8 mouse cellular contexts compared by ENCODE assay signal in genomic region chr19:7134631-7135091, GRCm38 (mm10). TPM values are rescaled to one million over a fixed set of nuclear protein-coding genes. Genes with fewer than 3 reads are reported as not detected.
DNase-seq lines count a peak whose midpoint lies in the region; ATAC-seq and TF ChIP-seq lines count a peak whose summit lies in the region.

No protein-coding gene starts in this region.

- no peaks in the 10 kb centered on the region for H3K9me3 ChIP-seq in intestine, embryonic 15.5 days
- H3K9me3 ChIP-seq in liver, embryonic 14.5 days (ENCODE audit: control insufficient read depth, low read length) = no peaks in the 10 kb centered on the region

- no peak overlapping the region for H3K4me3 ChIP-seq in intestine, embryonic 15.5 days (replicated peaks)
- no peak overlapping the region for H3K4me3 ChIP-seq in liver, embryonic 14.5 days (ENCODE audit: insufficient read depth in 1 of 2, low read depth in 2 of 2, low read length in 2 of 2)

- peaks cover 55% of the 10 kb centered on the region for H3K4me1 ChIP-seq in intestine, embryonic 15.5 days (replicated peaks)
- peaks cover 0 to 5% of the 10 kb centered on the region in 2 experiments; a peak in 1 of 4 replicates for H3K4me1 ChIP-seq in liver, embryonic 14.5 days (replicated peaks; ENCODE audit: control insufficient read depth in 2 of 2, insufficient read depth in 2 of 2, low read length in 1 of 2)

- TF ChIP-seq EP300 in liver, embryonic 14.5 days (IDR thresholded peaks at IDR 0.05; ENCODE audit: low read depth) = no peak

- no peak overlapping the region for H3K9ac ChIP-seq in intestine, embryonic 15.5 days
- no peak overlapping the region for H3K9ac ChIP-seq in liver, embryonic 14.5 days (replicated peaks)

- no peaks in the 10 kb centered on the region for H3K27me3 ChIP-seq in intestine, embryonic 15.5 days (replicated peaks)
- no peaks in the 10 kb centered on the region; the same call in none of the 2 replicates for H3K27me3 ChIP-seq in liver, embryonic 14.5 days (ENCODE audit: control insufficient read depth, insufficient read depth, low read length)

- peak overlapping the region; percentile 81 for H3K27ac ChIP-seq in intestine, embryonic 15.5 days
- no peak overlapping the region for H3K27ac ChIP-seq in liver, embryonic 14.5 days

- WGBS in intestine, embryonic 15.5 days = 25% methylated on average over 17 of the region's 17 CpGs
- WGBS in liver, embryonic 14.5 days (ENCODE audit: insufficient replicate concordance) = 37% methylated on average over 17 of the region's 17 CpGs

- TF ChIP-seq CTCF in liver, embryonic 14.5 days (IDR thresholded peaks at IDR 0.05; ENCODE audit: low read depth) = no peak

- H3K4me2 ChIP-seq in intestine, embryonic 15.5 days (replicated peaks) = peak overlapping the region; percentile 13
- H3K4me2 ChIP-seq in liver, embryonic 14.5 days (ENCODE audit: low read depth) = no peak overlapping the region

- 0 out of 2 replicates have a peak, but pooled peaks have one; percentile 11 for ATAC-seq in intestine, embryonic 15.5 days
- ATAC-seq in liver, embryonic 14.5 days (ENCODE audit: insufficient read depth) = peak; percentile 11; the same call in 1 of the 2 replicates
- ATAC-seq in activated CD4-positive, CD25-positive, alpha-beta regulatory T cell, adult 4 months = no peak

- no peaks in the 10 kb centered on the region for H3K36me3 ChIP-seq in intestine, embryonic 15.5 days
- H3K36me3 ChIP-seq in liver, embryonic 14.5 days (replicated peaks; ENCODE audit: control insufficient read depth, insufficient read depth, low read depth) = no peaks in the 10 kb centered on the region

- peak; percentile 33 for DNase-seq in ovary, adult 18-20 months (ENCODE audit: low spot score)
- no peak for DNase-seq in ovary, postnatal 10 days (ENCODE audit: low spot score)
- peak; percentile 73 for DNase-seq in gastrocnemius, postnatal 14 days
- DNase-seq in liver, embryonic 14.5 days (ENCODE audit: low read depth in 3 of 3, low spot score in 3 of 3) = no peak
- no peak for DNase-seq in thymus, postnatal 4 days
- DNase-seq in left cerebral cortex, adult 18-20 months (ENCODE audit: low spot score in 2 of 2) = no peak

- intact Hi-C loops in gastrocnemius, postnatal 14 days (cut with DNase I; ENCODE audit: low total_unique reads) = no loop called here

RNA-seq across cellular contexts. Expression of gene Flrt1, which starts 29.1 kb away (rescaled TPM):
- under 1 TPM; 0.27 to 0.51 TPM for total RNA-seq in gastrocnemius, postnatal 14 days (2021)
- polyA plus RNA-seq in intestine, embryonic 15.5 days (2015; fragmentation: Nextera tagmentation; extraction: Ambion mirVana) = 1.8 and 2.1 TPM in 2 replicates
- 0.01 and 0.02 TPM in 2 replicates for polyA plus RNA-seq in liver, embryonic 14.5 days (2012; rRNA removed)
- 0.08 and 0.09 TPM in 2 replicates for polyA plus RNA-seq in liver, embryonic 14.5 days (2014; fragmentation: Nextera tagmentation; extraction: Ambion mirVana)
- 10 to 100 TPM; 40.9 to 42.8 TPM for total RNA-seq in left cerebral cortex, adult 18-20 months (2021)
- not detected for polyA plus RNA-seq in activated CD4-positive, CD25-positive, alpha-beta regulatory T cell, adult 4 months (2017; shearing (Covaris generic))

Comparison
In these comparisons a context has a peak if more than half of its experiments do, and no peak if none do; other contexts are left out.
1. DNase-seq: peak in ovary, adult 18-20 months (single experiment) and gastrocnemius, postnatal 14 days (single experiment); none in ovary, postnatal 10 days (single experiment), liver, embryonic 14.5 days (0 of 3), thymus, postnatal 4 days (single experiment) and left cerebral cortex, adult 18-20 months (0 of 2).